Mouse (Mus musculus): ENCODE results near the gene Tmem259. TPM values are rescaled to one million over a fixed set of nuclear protein-coding genes. Genes with fewer than 3 reads are reported as not detected.

Tmem259 gene
- polyA plus RNA-seq, 1 experiment from 2014 or later = 20.5 TPM

Other genes with a start within 250 kb of the Tmem259 start
- gene Polrmt, start 237.7 kb downstream of the Tmem259 start, polyA plus RNA-seq (2015; fragmentation: Nextera tagmentation; extraction: Ambion mirVana) = 41.5 and 49.2 TPM in 2 replicates
- 0.12 and 0.30 TPM in 2 replicates for gene Fgf22, start 229.3 kb downstream of the Tmem259 start, polyA plus RNA-seq (2015; fragmentation: Nextera tagmentation; extraction: Ambion mirVana)
- gene Rnf126, start 217.4 kb downstream of the Tmem259 start, polyA plus RNA-seq (2015; fragmentation: Nextera tagmentation; extraction: Ambion mirVana) = 89.7 and 91.3 TPM in 2 replicates
- gene Fstl3, start 207.1 kb downstream of the Tmem259 start, polyA plus RNA-seq (2015; fragmentation: Nextera tagmentation; extraction: Ambion mirVana) = 19.2 and 20.5 TPM in 2 replicates
- gene Prss57, start 193.4 kb downstream of the Tmem259 start, polyA plus RNA-seq (2015; fragmentation: Nextera tagmentation; extraction: Ambion mirVana) = 0.40 and 1.9 TPM in 2 replicates
- gene Palm, start 190.8 kb downstream of the Tmem259 start, polyA plus RNA-seq (2015; fragmentation: Nextera tagmentation; extraction: Ambion mirVana) = 61.3 and 63.7 TPM in 2 replicates
- 7.7 and 10.2 TPM in 2 replicates for gene Misp, start 163.3 kb downstream of the Tmem259 start, polyA plus RNA-seq (2015; fragmentation: Nextera tagmentation; extraction: Ambion mirVana)
- gene Ptbp1, start 129.9 kb downstream of the Tmem259 start, polyA plus RNA-seq (2015; fragmentation: Nextera tagmentation; extraction: Ambion mirVana) = 367 and 368 TPM in 2 replicates
- gene Prtn3, start 109.9 kb downstream of the Tmem259 start, polyA plus RNA-seq (2015; fragmentation: Nextera tagmentation; extraction: Ambion mirVana) = 3.7 and 3.8 TPM in 2 replicates
- 29.1 and 32.4 TPM in 2 replicates for gene Plppr3, start 109.7 kb downstream of the Tmem259 start, polyA plus RNA-seq (2015; fragmentation: Nextera tagmentation; extraction: Ambion mirVana)
- 0.25 and 0.72 TPM in 2 replicates for gene Elane, start 98.1 kb downstream of the Tmem259 start, polyA plus RNA-seq (2015; fragmentation: Nextera tagmentation; extraction: Ambion mirVana)
- gene Cfd, start 93.5 kb downstream of the Tmem259 start, polyA plus RNA-seq (2015; fragmentation: Nextera tagmentation; extraction: Ambion mirVana) = not detected in 2 replicates
- 54.7 and 56.1 TPM in 2 replicates for gene Med16, start 75.4 kb downstream of the Tmem259 start, polyA plus RNA-seq (2015; fragmentation: Nextera tagmentation; extraction: Ambion mirVana)
- 1.2 and 1.7 TPM in 2 replicates for gene Gm26602, start 73.5 kb downstream of the Tmem259 start, polyA plus RNA-seq (2015; fragmentation: Nextera tagmentation; extraction: Ambion mirVana)
- gene Kiss1r, start 67.4 kb downstream of the Tmem259 start, polyA plus RNA-seq (2015; fragmentation: Nextera tagmentation; extraction: Ambion mirVana) = 0.59 and 0.87 TPM in 2 replicates
- gene R3hdm4, start 63.1 kb downstream of the Tmem259 start, polyA plus RNA-seq (2015; fragmentation: Nextera tagmentation; extraction: Ambion mirVana) = 143 and 152 TPM in 2 replicates
- 4.8 and 6.0 TPM in 2 replicates for gene Arid3a, start 57.3 kb downstream of the Tmem259 start, polyA plus RNA-seq (2015; fragmentation: Nextera tagmentation; extraction: Ambion mirVana)
- 95.1 and 96.2 TPM in 2 replicates for gene Wdr18, start 24.2 kb downstream of the Tmem259 start, polyA plus RNA-seq (2015; fragmentation: Nextera tagmentation; extraction: Ambion mirVana)
- 0.34 and 0.45 TPM in 2 replicates for gene Grin3b, start 13.6 kb downstream of the Tmem259 start, polyA plus RNA-seq (2015; fragmentation: Nextera tagmentation; extraction: Ambion mirVana)
- 367 and 375 TPM in 2 replicates for gene Cnn2, start 4.3 kb upstream of the Tmem259 start, polyA plus RNA-seq (2015; fragmentation: Nextera tagmentation; extraction: Ambion mirVana)
- 3.5 and 4.3 TPM in 2 replicates for gene Abca7, start 12.2 kb upstream of the Tmem259 start, polyA plus RNA-seq (2015; fragmentation: Nextera tagmentation; extraction: Ambion mirVana)
- 16.8 and 19.8 TPM in 2 replicates for gene Arhgap45, start 32.3 kb upstream of the Tmem259 start, polyA plus RNA-seq (2015; fragmentation: Nextera tagmentation; extraction: Ambion mirVana)
- gene Polr2e, start 55.5 kb upstream of the Tmem259 start, polyA plus RNA-seq (2015; fragmentation: Nextera tagmentation; extraction: Ambion mirVana) = 223 and 225 TPM in 2 replicates
- gene Gpx4, start 62.8 kb upstream of the Tmem259 start, polyA plus RNA-seq (2015; fragmentation: Nextera tagmentation; extraction: Ambion mirVana) = 523 and 535 TPM in 2 replicates
- gene Sbno2, start 121.2 kb upstream of the Tmem259 start, polyA plus RNA-seq (2015; fragmentation: Nextera tagmentation; extraction: Ambion mirVana) = 15.5 and 16.6 TPM in 2 replicates
- 18.6 and 22.1 TPM in 2 replicates for gene Stk11, start 131.5 kb upstream of the Tmem259 start, polyA plus RNA-seq (2015; fragmentation: Nextera tagmentation; extraction: Ambion mirVana)
- 521 and 541 TPM in 2 replicates for gene Atp5d, start 154.3 kb upstream of the Tmem259 start, polyA plus RNA-seq (2015; fragmentation: Nextera tagmentation; extraction: Ambion mirVana)
- 3.9 and 5.0 TPM in 2 replicates for gene Cbarp, start 156.5 kb upstream of the Tmem259 start, polyA plus RNA-seq (2015; fragmentation: Nextera tagmentation; extraction: Ambion mirVana)
- gene Midn, start 163.9 kb upstream of the Tmem259 start, polyA plus RNA-seq (2015; fragmentation: Nextera tagmentation; extraction: Ambion mirVana) = 17.5 and 18.6 TPM in 2 replicates
- gene Cirbp, start 181.7 kb upstream of the Tmem259 start, polyA plus RNA-seq (2015; fragmentation: Nextera tagmentation; extraction: Ambion mirVana) = 94.6 and 95.1 TPM in 2 replicates
- gene 1600002K03Rik, start 188.6 kb upstream of the Tmem259 start, polyA plus RNA-seq (2015; fragmentation: Nextera tagmentation; extraction: Ambion mirVana) = 11.6 and 14.7 TPM in 2 replicates
- gene Efna2, start 195.2 kb upstream of the Tmem259 start, polyA plus RNA-seq (2015; fragmentation: Nextera tagmentation; extraction: Ambion mirVana) = 16.0 and 17.3 TPM in 2 replicates
- gene Mum1, start 242.1 kb upstream of the Tmem259 start, polyA plus RNA-seq (2015; fragmentation: Nextera tagmentation; extraction: Ambion mirVana) = 64.5 and 66.2 TPM in 2 replicates

All from lung, embryonic 15.5 days (tissue).